Mouse (Mus musculus): Measurements from ENCODE around the gene Syt3.

DNA sequence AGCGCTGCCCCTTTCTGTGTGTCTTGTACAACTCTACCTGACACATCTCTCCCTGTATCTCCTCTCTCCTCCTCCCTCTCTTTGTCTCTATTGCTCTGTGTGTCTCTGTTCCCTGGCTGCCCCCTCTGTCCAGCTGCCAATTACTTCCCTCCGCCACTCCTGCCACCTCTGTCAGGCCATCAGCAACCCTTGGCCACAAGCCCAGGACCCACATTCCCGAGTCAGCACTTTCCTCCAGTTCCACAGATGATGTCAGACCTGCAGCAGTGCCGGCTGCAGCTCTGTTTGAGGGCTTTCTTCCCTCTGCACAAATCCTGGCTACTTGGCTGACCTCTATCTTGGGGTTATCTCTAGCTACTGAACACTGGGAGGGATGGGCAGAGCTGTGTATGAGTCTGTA, 5.6 kb upstream of the Syt3 start:
- no peak for TF ChIP-seq POLR2A (IDR thresholded peaks at IDR 0.05; ENCODE audit: borderline replicate concordance, extremely low read depth, insufficient read depth, insufficient read length, poor library complexity, severe bottlenecking)
- no peak for TF ChIP-seq CTCF (IDR thresholded peaks at IDR 0.05; ENCODE audit: borderline replicate concordance, extremely low read depth, insufficient read depth, insufficient read length)
